Mouse (Mus musculus): Measurements from ENCODE around the gene Tmcc1. TPM values are rescaled to one million over a fixed set of nuclear protein-coding genes. Genes with fewer than 3 reads are reported as not detected.

The Tmcc1 gene
- polyA plus RNA-seq, 1 experiment from 2014 or later: 19.4 TPM

DNA sequence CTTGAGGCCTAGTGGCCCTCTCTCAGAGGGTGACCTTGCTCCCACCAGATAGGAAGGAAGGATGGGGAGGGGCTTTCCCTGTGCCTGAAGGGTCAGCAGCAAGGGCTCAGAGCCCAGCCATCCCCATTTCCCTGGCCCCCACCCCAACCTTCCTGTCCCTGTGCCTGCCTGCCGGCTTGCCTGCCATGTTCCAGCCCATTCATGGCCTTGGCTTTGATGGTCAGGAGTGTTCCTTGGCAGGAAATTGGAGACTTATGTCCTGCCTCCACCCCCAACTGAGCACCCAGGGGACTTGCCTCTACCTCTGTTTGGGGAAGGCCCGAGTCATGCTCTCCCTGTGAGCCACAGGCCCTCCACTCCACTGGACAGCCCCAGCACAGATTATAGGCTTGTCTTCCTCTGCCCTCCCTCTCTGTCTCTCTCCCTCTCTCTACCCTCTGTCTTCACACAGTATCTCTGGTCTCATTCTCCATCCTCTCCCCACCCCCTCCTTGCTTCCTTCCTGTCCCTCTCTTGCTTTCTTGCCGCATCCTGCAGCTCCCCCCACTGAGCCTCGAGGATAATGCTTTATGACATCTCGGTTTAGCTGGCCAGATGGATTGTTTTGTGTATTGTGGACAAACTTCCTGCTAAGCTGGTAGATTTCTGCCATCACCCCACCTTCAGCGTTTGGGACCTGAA lies 197.0 kb downstream of the Tmcc1 start:
- Histone ChIP-seq H3K36me3 (no peaks in the 10 kb centered on the region), H3K4me3 (no peak overlapping the region), H3K27me3 (peaks cover 38% of the 10 kb centered on the region), H3K4me2 (no peak overlapping the region), H3K9me3 (no peaks in the 10 kb centered on the region), H3K4me1 (peaks cover 67% of the 10 kb centered on the region), H3K9ac (no peak overlapping the region), H3K27ac (peak overlapping the region; percentile 55)
- no peak for ATAC-seq (ENCODE audit: insufficient number of reproducible peaks, insufficient read depth, low FRiP score, low TSS enrichment, low read depth)
- 21% methylated on average over 6 of the region's 6 CpGs for WGBS

DNA sequence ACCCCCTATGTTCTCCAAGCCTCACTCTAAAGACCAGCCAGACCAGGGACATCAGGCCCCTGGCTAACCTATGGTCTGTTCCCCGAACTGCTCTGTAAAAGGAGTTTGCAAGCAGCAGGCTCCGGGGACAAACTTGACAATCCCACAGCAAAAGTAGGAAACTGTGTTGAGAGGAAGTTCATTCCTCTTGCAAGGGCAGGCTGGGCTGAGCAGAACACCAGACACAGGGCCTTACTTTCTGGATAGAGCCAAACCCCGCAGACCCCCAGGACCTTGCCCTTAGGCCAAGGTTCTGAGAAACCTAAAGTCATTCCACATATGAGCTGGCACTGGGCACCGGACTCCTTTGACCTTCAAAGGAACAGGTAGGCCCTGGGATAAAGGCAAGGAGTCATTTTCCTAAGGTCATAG lies 197.8 kb downstream of the Tmcc1 start:
- WGBS: 56% methylated on average over 4 of the region's 4 CpGs
- Histone ChIP-seq H3K4me1 (peaks cover 73% of the 10 kb centered on the region), H3K36me3 (no peaks in the 10 kb centered on the region), H3K9ac (no peak overlapping the region), H3K27me3 (peaks cover 45% of the 10 kb centered on the region), H3K4me3 (no peak overlapping the region), H3K9me3 (no peaks in the 10 kb centered on the region), H3K4me2 (peak overlapping the region; percentile 87), H3K27ac (peak overlapping the region; percentile 55; the same call in 1 of the 2 replicates)
- ATAC-seq (ENCODE audit: insufficient number of reproducible peaks, insufficient read depth, low FRiP score, low TSS enrichment, low read depth): no peak

DNA sequence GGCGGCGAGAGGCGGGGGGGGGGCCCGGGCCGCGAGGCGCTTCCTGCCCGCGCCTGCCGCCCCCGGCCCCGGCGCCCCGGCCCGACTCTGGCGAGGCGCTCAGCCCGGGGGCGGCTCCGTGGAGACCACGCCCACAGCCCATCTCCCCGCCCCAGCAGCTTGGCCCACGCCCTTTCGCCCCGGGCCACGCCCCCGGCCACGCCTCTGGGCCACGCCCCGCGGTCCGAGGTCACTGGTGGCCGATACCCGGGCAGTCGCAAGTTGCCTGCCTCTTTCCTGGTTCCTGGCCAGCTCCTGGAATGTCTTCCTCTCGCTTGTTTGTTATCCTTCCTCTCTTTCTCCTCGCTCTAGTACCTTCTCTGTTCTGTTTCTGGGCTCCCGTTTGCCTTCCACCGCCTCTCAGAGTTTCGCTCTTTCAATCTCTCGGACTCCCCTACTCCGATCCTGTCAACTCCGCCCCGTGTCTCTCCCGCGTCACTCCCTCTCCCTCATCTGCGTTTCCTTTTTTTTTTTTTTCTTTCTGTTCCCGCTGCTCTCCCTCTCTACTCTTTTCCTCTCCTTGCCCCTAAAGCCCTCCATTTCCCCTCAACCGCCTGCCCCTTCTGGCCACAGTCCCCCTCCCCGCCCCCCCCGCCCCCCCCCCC lies 198.3 kb downstream of the Tmcc1 start, which contains the start of gene Plxnd1:
TSS of gene Plxnd1 (minus strand) at position 129 of the 644 bp plus-strand sequence.
- Histone ChIP-seq H3K4me3 (peak within 1 kb of the TSS; percentile 65), H3K27ac (peak within 1 kb of the TSS; percentile 71), H3K9ac (peak within 1 kb of the TSS; percentile 78), H3K4me1 (peaks cover 75% of the 10 kb centered on the region), H3K9me3 (no peaks in the 10 kb centered on the region), H3K36me3 (no peaks in the 10 kb centered on the region), H3K27me3 (peaks cover 47% of the 10 kb centered on the region), H3K4me2 (peak within 1 kb of the TSS; percentile 87)
- peak; percentile 56; the same call in 1 of the 2 replicates for ATAC-seq (ENCODE audit: insufficient number of reproducible peaks, insufficient read depth, low FRiP score, low TSS enrichment, low read depth)
- under 1% methylated on average over 46 of the region's 51 CpGs for WGBS

DNA sequence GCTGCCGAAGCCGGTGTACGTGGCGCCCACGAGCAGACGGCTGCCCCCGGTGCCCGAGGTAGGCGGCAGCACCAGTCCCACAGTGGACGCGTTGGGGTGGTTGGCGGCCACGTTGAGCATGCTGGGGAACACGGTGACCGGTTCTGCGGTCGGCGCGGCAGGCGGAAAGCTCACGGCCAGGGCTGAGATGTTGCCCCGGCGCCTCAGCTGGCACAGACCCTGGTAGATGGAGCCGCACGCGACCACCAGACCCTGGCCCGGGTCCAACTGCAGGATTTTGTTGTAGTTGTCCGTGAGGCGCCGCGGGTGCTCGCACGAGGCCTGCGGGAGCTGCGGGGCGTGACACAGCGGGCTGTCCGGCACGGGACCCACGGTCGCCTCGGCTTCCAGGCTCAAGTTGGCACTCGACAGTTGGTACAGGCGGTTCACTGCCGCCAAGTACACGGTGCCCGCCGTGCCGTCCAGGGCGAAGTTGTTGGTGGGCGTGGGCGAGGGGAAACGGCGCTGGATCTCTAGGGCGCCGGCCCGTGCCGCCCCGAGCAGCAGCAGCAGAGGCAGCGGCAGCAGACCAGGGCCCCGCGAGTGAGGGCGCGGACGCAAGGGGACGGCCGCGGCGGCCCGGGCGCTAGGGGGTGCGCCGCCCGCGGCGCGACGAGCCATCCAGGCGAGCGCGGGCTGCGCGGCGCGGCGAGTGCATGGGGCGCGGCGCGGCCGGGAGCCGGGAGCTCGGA lies 199.0 kb downstream of the Tmcc1 start:
- Histone ChIP-seq H3K27me3 (peaks cover 47% of the 10 kb centered on the region), H3K4me3 (peak overlapping the region; percentile 65), H3K27ac (peak overlapping the region; percentile 71), H3K36me3 (no peaks in the 10 kb centered on the region), H3K9ac (peak overlapping the region; percentile 78), H3K4me1 (peaks cover 74% of the 10 kb centered on the region), H3K4me2 (peak overlapping the region; percentile 87), H3K9me3 (no peaks in the 10 kb centered on the region)
- peak; percentile 21; the same call in 1 of the 2 replicates for ATAC-seq (ENCODE audit: insufficient number of reproducible peaks, insufficient read depth, low FRiP score, low TSS enrichment, low read depth)
- under 1% methylated on average over 93 of the region's 93 CpGs for WGBS

DNA sequence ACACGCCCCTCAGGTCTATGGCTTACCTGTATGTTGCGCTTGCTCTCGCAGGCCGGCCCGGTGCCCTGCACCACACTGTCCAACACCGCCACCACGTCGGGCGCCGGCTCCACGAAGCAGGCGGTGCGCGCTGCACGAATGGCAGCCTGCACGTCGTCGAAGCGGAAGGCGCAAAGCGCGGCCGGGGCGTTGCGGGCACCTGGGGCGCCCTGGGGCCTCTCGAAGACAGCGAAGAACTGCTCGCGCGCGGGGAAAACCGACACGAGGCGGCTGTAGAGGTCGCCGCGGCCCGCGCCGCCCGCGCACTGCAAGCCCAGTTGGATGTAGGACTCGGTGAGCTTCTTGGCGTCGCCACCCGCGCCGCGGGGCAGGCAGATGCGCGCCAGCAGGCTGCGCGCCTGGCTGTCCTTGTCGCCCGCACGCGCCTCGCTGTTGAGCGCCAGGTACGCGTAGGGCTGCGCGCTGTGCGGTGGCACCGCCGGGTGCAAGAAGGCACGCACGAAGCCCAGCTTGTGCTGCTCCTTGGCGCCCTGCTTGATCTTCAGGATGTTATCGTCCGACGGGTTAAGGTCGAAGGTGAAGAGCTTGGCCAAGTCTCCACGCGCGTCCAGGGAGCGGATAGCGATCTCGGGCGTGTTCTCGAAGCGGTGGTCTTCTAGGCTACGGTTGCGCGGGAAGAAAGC lies 199.7 kb downstream of the Tmcc1 start:
- Histone ChIP-seq H3K4me2 (peak overlapping the region; percentile 87), H3K27me3 (peaks cover 47% of the 10 kb centered on the region), H3K4me1 (peaks cover 67% of the 10 kb centered on the region), H3K4me3 (peak overlapping the region; percentile 65), H3K9me3 (no peaks in the 10 kb centered on the region), H3K36me3 (no peaks in the 10 kb centered on the region), H3K27ac (peak overlapping the region; percentile 71), H3K9ac (peak overlapping the region; percentile 78)
- WGBS: 2% methylated on average over 86 of the region's 86 CpGs
- ATAC-seq (ENCODE audit: insufficient number of reproducible peaks, insufficient read depth, low FRiP score, low TSS enrichment, low read depth): no peak

DNA sequence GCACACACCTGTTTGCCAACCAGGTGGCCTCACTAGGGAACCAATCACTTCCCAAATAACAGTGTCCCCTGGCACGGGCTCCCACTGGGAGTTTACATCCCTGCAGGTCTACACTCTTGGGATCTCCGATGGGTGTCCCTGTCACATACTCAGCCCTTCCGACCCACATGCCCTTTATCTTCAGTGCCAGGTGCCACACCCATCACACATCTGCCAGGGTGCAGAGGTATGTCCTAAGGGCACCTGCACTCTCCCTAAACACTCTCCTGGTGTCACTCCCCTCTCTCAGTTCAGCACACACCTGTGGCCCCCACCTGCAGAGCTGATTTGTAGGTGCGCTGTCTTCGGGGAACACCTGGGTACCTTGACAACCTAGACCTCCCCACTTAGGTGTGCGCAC lies 200.3 kb downstream of the Tmcc1 start:
- peaks cover 47% of the 10 kb centered on the region for H3K27me3 ChIP-seq
- no peaks in the 10 kb centered on the region for H3K9me3 ChIP-seq
- peaks cover 61% of the 10 kb centered on the region for H3K4me1 ChIP-seq
- WGBS: 44% methylated on average over 6 of the region's 6 CpGs
- H3K27ac ChIP-seq: peak overlapping the region; percentile 57
- peak overlapping the region; percentile 65 for H3K4me3 ChIP-seq
- H3K9ac ChIP-seq: peak overlapping the region; percentile 78
- H3K4me2 ChIP-seq: peak overlapping the region; percentile 87
- no peak for ATAC-seq (ENCODE audit: insufficient number of reproducible peaks, insufficient read depth, low FRiP score, low TSS enrichment, low read depth)
- H3K36me3 ChIP-seq: no peaks in the 10 kb centered on the region

DNA sequence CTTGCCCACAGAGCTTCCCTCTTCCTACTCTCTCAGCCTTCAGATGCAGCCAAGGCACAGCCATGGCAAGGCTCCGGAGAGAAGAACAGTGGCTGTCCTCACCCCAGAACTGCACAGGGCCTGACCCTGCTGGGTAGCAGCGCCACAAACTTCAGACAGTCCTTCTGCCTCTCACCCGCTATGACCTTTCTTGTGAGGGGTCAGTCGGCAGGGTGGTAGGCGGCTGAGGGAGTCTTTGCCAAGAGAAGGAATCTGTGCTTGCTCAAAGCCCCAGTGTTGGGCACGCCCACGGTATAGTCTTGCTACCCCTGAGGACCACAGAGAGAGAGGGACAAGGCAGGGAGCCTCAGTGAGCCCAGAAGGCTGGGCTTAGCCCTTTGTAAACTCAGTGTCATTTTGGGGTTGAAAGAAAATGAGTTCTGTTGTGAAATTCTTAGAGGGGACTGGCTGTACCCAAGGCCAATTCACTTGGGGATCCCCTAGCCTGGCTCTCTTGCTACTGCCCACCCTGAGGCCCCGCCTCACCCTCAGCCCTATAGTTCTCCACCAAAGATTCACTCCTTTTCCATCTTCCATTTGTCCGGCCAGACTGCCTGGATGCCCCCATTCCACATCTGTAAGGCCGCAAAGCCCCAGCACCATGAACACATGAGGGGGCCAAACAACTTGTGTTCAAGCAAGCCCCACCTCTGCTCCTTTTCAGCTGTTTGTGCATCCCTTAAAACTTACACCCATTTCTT lies 201.2 kb downstream of the Tmcc1 start:
- peaks cover 56% of the 10 kb centered on the region for H3K4me1 ChIP-seq
- H3K36me3 ChIP-seq: no peaks in the 10 kb centered on the region
- peak overlapping the region; percentile 65 for H3K4me3 ChIP-seq
- peaks cover 47% of the 10 kb centered on the region for H3K27me3 ChIP-seq
- peak overlapping the region; percentile 78 for H3K9ac ChIP-seq
- ATAC-seq (ENCODE audit: insufficient number of reproducible peaks, insufficient read depth, low FRiP score, low TSS enrichment, low read depth): no peak
- H3K27ac ChIP-seq: peak overlapping the region; percentile 64
- H3K4me2 ChIP-seq: peak overlapping the region; percentile 87
- no peaks in the 10 kb centered on the region for H3K9me3 ChIP-seq
- WGBS: 32% methylated on average over 10 of the region's 10 CpGs

DNA sequence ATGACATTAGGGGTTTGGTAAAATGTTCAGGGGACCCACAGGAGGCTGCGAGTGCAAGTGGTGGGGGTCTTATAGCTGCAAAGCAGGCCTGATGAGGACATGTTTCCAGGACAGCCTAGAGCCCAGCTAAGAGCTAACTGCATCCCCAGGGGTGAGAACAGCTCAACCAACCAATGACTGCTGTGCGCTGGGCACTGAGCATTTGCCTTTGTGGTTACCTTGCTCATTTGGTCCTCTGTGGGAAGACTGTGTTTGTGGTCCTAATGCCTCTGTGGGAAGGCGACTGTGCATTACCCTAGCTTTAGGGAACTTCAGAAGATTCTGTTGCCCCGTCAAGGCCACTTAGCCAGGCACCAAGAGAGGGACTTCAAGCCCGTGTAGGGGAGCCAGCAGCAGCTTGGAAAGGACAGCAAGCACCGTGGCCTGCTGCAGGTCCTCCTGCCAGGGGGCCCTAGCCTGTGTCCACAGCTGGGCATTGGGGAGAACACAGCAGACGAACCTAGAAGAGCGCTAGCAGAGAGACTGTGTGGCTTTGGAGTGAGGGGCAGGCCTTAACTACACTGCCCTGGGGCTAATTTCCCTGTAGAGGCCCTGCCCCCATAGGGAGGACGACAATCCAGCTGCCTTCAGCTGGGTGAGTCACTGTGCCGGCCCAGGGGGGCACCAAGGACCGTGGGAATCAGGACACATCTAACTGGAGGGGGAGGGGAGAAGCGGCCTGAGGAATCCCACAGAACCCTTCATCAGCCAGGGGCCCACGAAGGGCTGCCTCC lies 202.0 kb downstream of the Tmcc1 start:
- Histone ChIP-seq H3K4me2 (peak overlapping the region; percentile 87), H3K9me3 (no peaks in the 10 kb centered on the region), H3K27me3 (peaks cover 47% of the 10 kb centered on the region), H3K4me1 (peaks cover 57% of the 10 kb centered on the region), H3K4me3 (peak overlapping the region; percentile 65), H3K36me3 (no peaks in the 10 kb centered on the region), H3K9ac (peak overlapping the region; percentile 78), H3K27ac (peak overlapping the region; percentile 64)
- whole genome bisulfite sequencing: 23% methylated on average over 13 of the region's 13 CpGs
- ATAC-seq (ENCODE audit: insufficient number of reproducible peaks, insufficient read depth, low FRiP score, low TSS enrichment, low read depth): no peak

DNA sequence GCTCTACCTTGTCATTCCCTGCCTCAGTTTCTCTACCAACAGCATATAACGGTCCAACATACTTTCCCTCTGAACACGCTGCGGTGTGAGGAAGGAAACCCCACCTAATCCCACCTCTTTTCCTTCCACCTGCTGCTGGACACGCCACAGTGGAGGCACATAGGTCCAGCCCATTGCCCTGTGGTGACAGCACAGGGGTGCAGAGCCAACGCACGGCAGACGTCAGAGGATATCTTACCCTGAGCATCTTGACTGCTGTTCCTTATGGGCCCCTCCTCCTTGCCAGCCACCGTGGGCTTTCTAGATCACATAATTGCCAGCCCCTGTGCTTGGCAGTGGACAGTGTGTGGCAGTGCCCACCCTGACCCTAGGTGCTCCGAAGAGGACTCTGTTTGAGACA lies 202.8 kb downstream of the Tmcc1 start:
- Histone ChIP-seq H3K27ac (no peak overlapping the region; the same call in 1 of the 2 replicates), H3K9ac (peak overlapping the region; percentile 78), H3K36me3 (no peaks in the 10 kb centered on the region), H3K27me3 (peaks cover 42% of the 10 kb centered on the region), H3K4me2 (peak overlapping the region; percentile 87; the same call in 1 of the 2 replicates), H3K9me3 (no peaks in the 10 kb centered on the region), H3K4me3 (peak overlapping the region; percentile 65), H3K4me1 (peaks cover 57% of the 10 kb centered on the region)
- ATAC-seq (ENCODE audit: insufficient number of reproducible peaks, insufficient read depth, low FRiP score, low TSS enrichment, low read depth): no peak
- WGBS: 84% methylated on average over 9 of the region's 9 CpGs

DNA sequence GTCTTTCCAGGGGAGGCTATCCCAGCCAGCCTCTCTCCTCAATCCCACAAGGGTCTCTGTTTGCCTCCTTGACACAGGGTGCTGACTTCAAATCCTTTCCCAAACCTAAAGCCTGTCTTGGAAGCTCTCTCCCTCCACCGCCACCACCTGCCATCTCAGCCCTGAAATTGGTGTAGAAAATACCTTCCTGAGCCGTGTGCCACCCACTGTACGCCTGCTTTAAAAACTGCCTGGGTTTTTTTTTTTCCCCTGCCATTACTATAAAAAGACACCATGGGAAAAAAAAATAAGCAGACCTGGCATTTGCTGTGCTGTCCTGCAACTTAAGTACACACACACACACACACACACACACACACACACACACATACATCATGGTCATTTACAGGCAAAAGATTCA lies 203.2 kb downstream of the Tmcc1 start:
- H3K4me1 ChIP-seq: peaks cover 61% of the 10 kb centered on the region
- no peak overlapping the region for H3K27ac ChIP-seq
- H3K36me3 ChIP-seq: no peaks in the 10 kb centered on the region
- 0 out of 2 replicates have a peak overlapping the region, but pooled peaks have one; percentile 9 for H3K4me3 ChIP-seq
- no peak for ATAC-seq (ENCODE audit: insufficient number of reproducible peaks, insufficient read depth, low FRiP score, low TSS enrichment, low read depth)
- H3K27me3 ChIP-seq: peaks cover 42% of the 10 kb centered on the region
- H3K9me3 ChIP-seq: no peaks in the 10 kb centered on the region
- peak overlapping the region; percentile 87; the same call in 1 of the 2 replicates for H3K4me2 ChIP-seq
- peak overlapping the region; percentile 78; the same call in 1 of the 2 replicates for H3K9ac ChIP-seq
- 89% methylated on average over 3 of the region's 3 CpGs for WGBS

Data from embryonic facial prominence, embryonic 13.5 days (tissue).